Mouse (Mus musculus) liver, embryonic 14.5 days (tissue): ENCODE data around the gene Ago3.

Experiments used
- CTCF ChIP-seq: IDR thresholded peaks from 2 replicates; pipeline ENCODE4 v1.5.1; 2016; ENCODE audit warnings: antibody characterized with exemption, low read depth, control low read depth
- EP300 ChIP-seq: IDR thresholded peaks from 2 replicates; pipeline ENCODE4 v1.6.1; 2016; ENCODE audit warnings: antibody characterized with exemption, low read depth

DNA sequence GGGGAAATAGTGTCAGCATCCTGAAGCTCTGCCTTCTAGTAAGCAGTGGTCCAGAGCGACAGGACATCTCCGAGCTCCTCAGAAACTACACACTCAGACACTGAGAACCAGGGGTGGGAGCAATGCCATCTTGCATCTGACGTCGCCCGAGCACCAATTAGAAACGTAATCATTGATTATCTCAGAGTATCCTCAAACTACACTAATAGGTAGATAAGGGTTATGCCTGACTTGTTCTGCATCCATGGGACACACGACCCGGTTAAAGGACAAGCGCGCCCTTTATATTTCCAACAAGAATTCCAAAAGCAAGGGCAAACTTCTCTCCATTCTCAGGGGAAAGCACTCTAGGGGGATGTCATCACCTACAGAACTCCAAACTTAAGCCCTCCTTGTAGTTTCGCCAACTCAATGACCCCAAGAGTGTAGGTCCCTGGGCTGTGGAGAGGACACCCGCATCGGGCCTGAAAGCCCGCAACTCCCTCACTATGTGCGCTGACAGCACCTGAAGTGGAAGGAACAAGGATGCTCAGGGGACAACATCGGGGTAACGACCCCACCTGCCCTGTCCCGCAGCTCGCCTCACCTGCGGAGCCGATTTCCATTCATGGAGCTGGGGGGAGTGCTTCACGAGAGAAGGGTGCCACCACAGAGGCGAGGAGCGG lies 542 bp downstream of the Ago3 start:
- TF ChIP-seq CTCF (no peak), EP300 (no peak)
